Mouse (Mus musculus) embryonic fibroblast, embryonic 13.5 days (primary cell): ENCODE measurements around the gene Meis2.

ENCODE experiments used
- CTCF ChIP-seq: IDR thresholded peaks from 2 replicates; pipeline ENCODE4 v1.5.1; 2011; ENCODE audit warnings: mild to moderate bottlenecking, control low read depth, low read length, moderate library complexity, borderline replicate concordance; ENCODE audit not compliant: insufficient read depth
- POLR2A ChIP-seq: IDR thresholded peaks from 2 replicates; pipeline ENCODE4 v1.6.1; 2011; ENCODE audit warnings: low read depth, mild to moderate bottlenecking, control low read depth, low read length, moderate library complexity

- no peak for TF ChIP-seq CTCF
- TF ChIP-seq POLR2A = no peak
Observed at GRCm38 (mm10) chr2:115925744-115926143, 139.9 kb downstream of the Meis2 start.
